Mouse (Mus musculus): ENCODE measurements around the gene 1600014C23Rik. TPM values are rescaled to one million over a fixed set of nuclear protein-coding genes. Genes with fewer than 3 reads are reported as not detected.
A peak's percentile ranks its signal among the peaks of the same experiment; 100 is the strongest.

The 1600014C23Rik gene
- total and polyA plus RNA-seq, 3 experiments, result 0.81 to 2.7 TPM; not detected in 1

DNA sequence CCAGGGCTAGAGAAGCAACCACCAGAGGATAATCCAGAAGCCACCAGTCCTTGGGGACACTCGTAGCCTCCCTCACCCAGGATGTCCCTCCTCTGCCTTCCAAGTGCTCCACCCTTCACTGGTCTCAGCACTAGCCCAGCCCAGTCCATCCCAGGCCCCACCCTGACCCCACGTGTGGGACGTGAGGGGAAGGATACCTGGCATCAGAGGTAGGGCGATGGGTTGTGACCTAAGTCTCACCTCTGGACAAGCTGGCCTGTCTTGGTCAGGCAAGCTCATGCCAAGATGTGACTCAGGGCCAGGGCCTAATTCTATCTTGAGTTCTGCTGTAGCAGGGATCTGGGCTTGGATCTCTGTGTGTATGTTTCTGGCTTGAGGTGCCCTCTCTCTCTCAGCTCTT, 1.2 kb upstream of the 1600014C23Rik start:
- Histone ChIP-seq H3K79me2 (ENCODE audit: control insufficient read depth, insufficient read depth, low read length, poor library complexity) (peaks cover 2% of the 10 kb centered on the region; the same call in 1 of the 2 replicates), H3K9ac (ENCODE audit: control insufficient read depth, low read depth, low read length, poor library complexity, severe bottlenecking) (peak overlapping the region; percentile 77), H3K27me3 (ENCODE audit: control insufficient read depth in 1 of 2, insufficient read depth in 2 of 2, low read length in 2 of 2) (no peaks in the 10 kb centered on the region), H3K4me1 (ENCODE audit: control insufficient read depth in 1 of 2, insufficient read depth in 2 of 2, low read length in 2 of 2) (peaks cover 2 to 22% of the 10 kb centered on the region in 2 experiments), H3K36me3 (ENCODE audit: control insufficient read depth in 1 of 2, insufficient read depth in 2 of 2, low read length in 2 of 2) (0 out of 4 replicates have a peak, but pooled peaks cover 0 to 2% of the 10 kb centered on the region in 2 experiments), H3K9me3 (replicated peaks; ENCODE audit: insufficient read depth, low read length) (no peaks in the 10 kb centered on the region), H3K27ac (ENCODE audit: control insufficient read depth, low read depth, low read length) (peak overlapping the region; percentile 59), H3K4me3 (ENCODE audit: control insufficient read depth in 1 of 2, insufficient read depth in 1 of 2, low read depth in 2 of 2, low read length in 2 of 2) (peak overlapping the region; percentile 60 to 82)
- TF ChIP-seq MYB (IDR thresholded peaks at IDR 0.05; ENCODE audit: low read depth, low read length) (no peak), EP300 (IDR thresholded peaks at IDR 0.05; ENCODE audit: low read depth in 1 of 2, low read length in 2 of 2) (0 out of 4 replicates have a peak, but pooled peaks of 1 of the 2 experiments have one; percentile 3), NRF1 (IDR thresholded peaks at IDR 0.05; ENCODE audit: insufficient read depth, low read depth, low read length, poor library complexity, severe bottlenecking) (no peak; the same call in 1 of the 2 replicates), USF1 (IDR thresholded peaks at IDR 0.05; ENCODE audit: low read depth, low read length) (no peak; the same call in 1 of the 2 replicates), TCF12 (IDR thresholded peaks at IDR 0.05; ENCODE audit: low read depth, low read length) (peak; percentile 18; the same call in 1 of the 2 replicates), UBTF (IDR thresholded peaks at IDR 0.05; ENCODE audit: borderline replicate concordance, insufficient read depth, low read depth, low read length) (no peak), ZMIZ1 (IDR thresholded peaks at IDR 0.05; ENCODE audit: low read depth, low read length) (peak; percentile 27; the same call in 1 of the 2 replicates), MAZ (IDR thresholded peaks at IDR 0.05; ENCODE audit: low read depth, low read length) (peak; percentile 42), RCOR1 (IDR thresholded peaks at IDR 0.05; ENCODE audit: low read depth, low read length) (no peak), KAT2A (conservative IDR thresholded peaks at IDR 0.05; ENCODE audit: low read depth, low read length) (no peak), NELFE (IDR thresholded peaks at IDR 0.05; ENCODE audit: low read depth, low read length) (0 out of 2 replicates have a peak, but pooled peaks have one; percentile 15), POLR2A (IDR thresholded peaks at IDR 0.05; ENCODE audit: control insufficient read depth in 1 of 2, insufficient read depth in 1 of 2, low read depth in 1 of 2, low read length in 2 of 2, poor library complexity in 1 of 2) (peak in 1 of 2 experiments; percentile 23; a peak in 1 of 4 replicates)
- DNase-seq (ENCODE audit: low read depth, low spot score), result peak; percentile 79

DNA sequence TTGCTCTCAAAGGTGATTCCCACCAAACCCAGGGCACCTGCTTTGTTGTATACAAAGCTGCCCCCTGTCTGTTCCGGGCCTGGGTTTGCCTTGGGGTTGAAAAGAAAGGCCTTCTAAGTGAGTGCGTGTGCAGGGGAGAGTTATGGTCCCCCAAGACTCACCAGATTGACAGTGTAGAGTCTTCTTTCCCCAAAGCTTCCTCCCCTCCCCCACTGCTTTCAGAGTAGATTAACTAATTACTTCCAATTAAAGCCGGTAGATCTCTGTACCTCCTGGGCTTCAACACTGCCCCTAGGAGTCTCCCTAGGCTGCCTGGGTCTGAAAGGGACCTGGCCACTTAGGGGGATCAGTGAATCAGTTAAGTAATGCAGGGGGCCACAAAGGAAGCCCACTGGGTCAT, 689 bp upstream of the 1600014C23Rik start:
- H3K27ac ChIP-seq (ENCODE audit: control insufficient read depth, low read depth, low read length), result peak overlapping the region; percentile 59
- no peaks in the 10 kb centered on the region for H3K27me3 ChIP-seq (ENCODE audit: control insufficient read depth in 1 of 2, insufficient read depth in 2 of 2, low read length in 2 of 2)
- 0 out of 4 replicates have a peak, but pooled peaks cover 0 to 2% of the 10 kb centered on the region in 2 experiments for H3K36me3 ChIP-seq (ENCODE audit: control insufficient read depth in 1 of 2, insufficient read depth in 2 of 2, low read length in 2 of 2)
- TF ChIP-seq CHD2 (IDR thresholded peaks at IDR 0.05; ENCODE audit: low read length) (0 out of 2 replicates have a peak, but pooled peaks have one; percentile 39), MAZ (IDR thresholded peaks at IDR 0.05; ENCODE audit: low read depth, low read length) (no peak), HCFC1 (IDR thresholded peaks at IDR 0.05; ENCODE audit: low read depth, low read length) (no peak), CHD1 (IDR thresholded peaks at IDR 0.05; ENCODE audit: low read depth, low read length) (peak; percentile 77; the same call in 1 of the 2 replicates)
- H3K79me2 ChIP-seq (ENCODE audit: control insufficient read depth, insufficient read depth, low read length, poor library complexity), result peaks cover 2% of the 10 kb centered on the region; the same call in 1 of the 2 replicates
- H3K4me1 ChIP-seq (ENCODE audit: control insufficient read depth in 1 of 2, insufficient read depth in 2 of 2, low read length in 2 of 2), result peaks cover 2 to 22% of the 10 kb centered on the region in 2 experiments
- peak overlapping the region; percentile 60 to 82 for H3K4me3 ChIP-seq (ENCODE audit: control insufficient read depth in 1 of 2, insufficient read depth in 1 of 2, low read depth in 2 of 2, low read length in 2 of 2)
- H3K9ac ChIP-seq (ENCODE audit: control insufficient read depth, low read depth, low read length, poor library complexity, severe bottlenecking), result peak overlapping the region; percentile 77
- no peaks in the 10 kb centered on the region for H3K9me3 ChIP-seq (replicated peaks; ENCODE audit: insufficient read depth, low read length)
- peak; percentile 71 for DNase-seq (ENCODE audit: low read depth, low spot score)
